Mouse (Mus musculus): ENCODE results near the gene Cdk16. TPM values are rescaled to one million over a fixed set of nuclear protein-coding genes. Genes with fewer than 3 reads are reported as not detected.
A peak's percentile ranks its signal among the peaks of the same experiment; 100 is the strongest.
"Not testable (repeated sequence)": the region's sequence is repeated elsewhere in the genome, so short reads cannot be mapped to it uniquely, and the experiment has no call there.

Gene Cdk16
- polyA plus RNA-seq, 1 experiment from 2014 or later = 62.1 TPM

DNA sequence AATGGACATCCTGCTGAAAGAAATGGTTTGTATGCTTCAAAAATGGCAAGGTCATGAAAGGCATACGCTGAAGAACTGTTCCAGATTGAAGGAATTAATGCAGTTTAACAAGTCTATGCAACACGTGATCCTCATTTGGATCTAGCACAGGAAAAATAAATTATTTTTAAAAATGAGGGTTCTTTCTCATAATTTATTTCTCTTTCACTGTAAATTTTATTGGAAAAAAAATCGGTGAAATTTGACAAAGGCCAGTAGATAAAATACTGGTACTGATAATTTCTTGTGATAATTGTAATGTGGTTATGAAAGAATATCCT lies 17.3 kb downstream of the Cdk16 start:
- H3K4me2 ChIP-seq = peak overlapping the region; percentile 62

DNA sequence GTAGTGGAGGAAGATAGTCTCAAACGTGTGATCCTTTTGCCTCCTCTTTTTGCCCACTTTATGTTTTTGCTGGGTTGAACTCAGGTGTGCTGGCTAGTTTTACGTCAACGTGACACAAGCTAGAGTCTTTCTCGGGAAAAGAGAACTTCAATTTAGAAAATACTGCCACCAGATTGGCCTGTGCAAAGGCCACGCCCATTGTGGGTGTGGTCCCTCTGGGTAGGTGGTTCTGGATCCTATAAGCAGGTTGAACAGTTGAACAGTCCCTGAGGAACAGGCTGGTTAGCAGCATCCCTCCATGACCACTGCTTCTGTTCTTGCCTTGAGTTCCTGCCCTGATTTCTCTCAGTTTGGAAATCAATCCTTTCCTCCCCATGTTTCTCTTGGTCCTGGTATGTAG lies 40.9 kb downstream of the Cdk16 start:
- DNase-seq (ENCODE audit: low spot score) (no peak), ATAC-seq (replicated peaks; ENCODE audit: low FRiP score) (no peak)
- Histone ChIP-seq H3K4me3 (ENCODE audit: low read depth, low read length) (no peak overlapping the region), H3K4me2 (no peak overlapping the region), H3K27me3 (replicated peaks; ENCODE audit: control insufficient read depth, insufficient read depth, low read length) (no peaks in the 10 kb centered on the region), H3K9me3 (ENCODE audit: control insufficient read depth, low read length) (no peaks in the 10 kb centered on the region), H3K4me1 (replicated peaks; ENCODE audit: control insufficient read depth, insufficient read depth, low read length) (no peaks in the 10 kb centered on the region), H3K36me3 (ENCODE audit: control insufficient read depth, insufficient read depth, low read length) (no peaks in the 10 kb centered on the region), H3K27ac (ENCODE audit: low read depth, low read length) (no peak overlapping the region), H3K9ac (ENCODE audit: low read depth, low read length) (no peak overlapping the region)
- 74% methylated on average over 5 of the region's 5 CpGs for WGBS

More for the DNA sequence above, 17.3 kb downstream of the Cdk16 start:
- no peaks in the 10 kb centered on the region for H3K27me3 ChIP-seq (replicated peaks; ENCODE audit: control insufficient read depth, insufficient read depth, low read length)
- H3K4me1 ChIP-seq (replicated peaks; ENCODE audit: control insufficient read depth, insufficient read depth, low read length) = no peaks in the 10 kb centered on the region; the same call in 1 of the 2 replicates
- 27% methylated on average over 3 of the region's 3 CpGs for WGBS
- H3K27ac ChIP-seq (ENCODE audit: low read depth, low read length) = no peak overlapping the region; the same call in 1 of the 2 replicates
- no peak for DNase-seq (ENCODE audit: low spot score)
- H3K4me3 ChIP-seq (ENCODE audit: low read depth, low read length) = peak overlapping the region; percentile 65
- no peak for ATAC-seq (replicated peaks; ENCODE audit: low FRiP score)
- H3K36me3 ChIP-seq (ENCODE audit: control insufficient read depth, insufficient read depth, low read length) = no peaks in the 10 kb centered on the region
- no peaks in the 10 kb centered on the region for H3K9me3 ChIP-seq (ENCODE audit: control insufficient read depth, low read length)
- 0 out of 2 replicates have a peak overlapping the region, but pooled peaks have one; percentile 40 for H3K9ac ChIP-seq (ENCODE audit: low read depth, low read length)

GRCm38 (mm10) chrX:20730048-20730447 lies 42.3 kb downstream of the Cdk16 start:
- 37% methylated on average over 10 of the region's 10 CpGs for WGBS
- not testable (repeated sequence) for ATAC-seq (replicated peaks; ENCODE audit: low FRiP score); H3K36me3 ChIP-seq (ENCODE audit: control insufficient read depth, insufficient read depth, low read length); H3K9ac ChIP-seq (ENCODE audit: low read depth, low read length); H3K27ac ChIP-seq (ENCODE audit: low read depth, low read length); H3K9me3 ChIP-seq (ENCODE audit: control insufficient read depth, low read length); H3K27me3 ChIP-seq (replicated peaks; ENCODE audit: control insufficient read depth, insufficient read depth, low read length); H3K4me1 ChIP-seq (replicated peaks; ENCODE audit: control insufficient read depth, insufficient read depth, low read length); H3K4me3 ChIP-seq (ENCODE audit: low read depth, low read length); DNase-seq (ENCODE audit: low spot score)
- H3K4me2 ChIP-seq = peak overlapping the region; percentile 22; the same call in 1 of the 2 replicates

- 80% methylated on average over 4 of the region's 4 CpGs for whole genome bisulfite sequencing
- Histone ChIP-seq H3K9ac (ENCODE audit: low read depth, low read length) (no peak overlapping the region), H3K4me3 (ENCODE audit: low read depth, low read length) (no peak overlapping the region), H3K36me3 (ENCODE audit: control insufficient read depth, insufficient read depth, low read length) (no peaks in the 10 kb centered on the region), H3K4me2 (no peak overlapping the region), H3K27me3 (replicated peaks; ENCODE audit: control insufficient read depth, insufficient read depth, low read length) (no peaks in the 10 kb centered on the region), H3K4me1 (replicated peaks; ENCODE audit: control insufficient read depth, insufficient read depth, low read length) (no peaks in the 10 kb centered on the region), H3K27ac (ENCODE audit: low read depth, low read length) (no peak overlapping the region), H3K9me3 (ENCODE audit: control insufficient read depth, low read length) (no peaks in the 10 kb centered on the region)
- no peak for ATAC-seq (replicated peaks; ENCODE audit: low FRiP score)
- no peak for DNase-seq (ENCODE audit: low spot score)
Observed at GRCm38 (mm10) chrX:20736479-20736878, 48.7 kb downstream of the Cdk16 start.

DNA sequence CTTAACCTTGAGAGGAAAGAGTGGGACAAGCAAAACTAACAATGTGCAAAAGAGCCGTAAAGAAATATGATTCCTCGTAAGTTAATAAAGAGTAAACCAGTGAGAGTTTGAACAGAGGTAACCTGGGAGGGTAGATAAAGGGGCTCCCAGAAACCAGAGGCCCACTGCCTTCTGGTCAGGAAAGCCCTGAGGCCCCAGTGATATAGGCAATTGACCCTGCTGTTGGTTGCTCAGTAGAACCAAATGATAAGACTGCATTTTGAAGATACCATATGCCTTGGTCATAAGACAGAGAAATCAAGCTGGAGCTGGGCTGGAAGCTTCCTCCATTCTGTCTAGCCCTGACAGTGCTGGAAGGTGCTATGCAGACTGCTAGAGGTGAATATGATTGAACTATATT lies 61.1 kb downstream of the Cdk16 start:
- Histone ChIP-seq H3K27me3 (replicated peaks; ENCODE audit: control insufficient read depth, insufficient read depth, low read length) (no peaks in the 10 kb centered on the region), H3K4me3 (ENCODE audit: low read depth, low read length) (no peak overlapping the region), H3K4me1 (replicated peaks; ENCODE audit: control insufficient read depth, insufficient read depth, low read length) (no peaks in the 10 kb centered on the region), H3K4me2 (no peak overlapping the region; the same call in 1 of the 2 replicates), H3K9me3 (ENCODE audit: control insufficient read depth, low read length) (no peaks in the 10 kb centered on the region), H3K27ac (ENCODE audit: low read depth, low read length) (no peak overlapping the region), H3K9ac (ENCODE audit: low read depth, low read length) (no peak overlapping the region), H3K36me3 (ENCODE audit: control insufficient read depth, insufficient read depth, low read length) (no peaks in the 10 kb centered on the region)
- 77% methylated on average over 2 of the region's 2 CpGs for WGBS
- DNase-seq (ENCODE audit: low spot score) (no peak), ATAC-seq (replicated peaks; ENCODE audit: low FRiP score) (peak; percentile 91)

Other genes starting within 250 kb of the Cdk16 start
- gene Rgn, start 138.2 kb upstream of the Cdk16 start, polyA plus RNA-seq (2014; fragmentation: Nextera tagmentation; extraction: Ambion mirVana) = 25.9 and 32.5 TPM in 2 replicates
- 65.5 and 67.3 TPM in 2 replicates for gene Rbm10, start 70.5 kb upstream of the Cdk16 start, polyA plus RNA-seq (2014; fragmentation: Nextera tagmentation; extraction: Ambion mirVana)
- gene Ndufb11, start 70.3 kb upstream of the Cdk16 start, polyA plus RNA-seq (2014; fragmentation: Nextera tagmentation; extraction: Ambion mirVana) = 188 and 209 TPM in 2 replicates
- 189 and 203 TPM in 2 replicates for gene Uba1, start 29.6 kb upstream of the Cdk16 start, polyA plus RNA-seq (2014; fragmentation: Nextera tagmentation; extraction: Ambion mirVana)
- gene Usp11, start 16.0 kb downstream of the Cdk16 start, polyA plus RNA-seq (2014; fragmentation: Nextera tagmentation; extraction: Ambion mirVana) = 33.0 and 36.3 TPM in 2 replicates
- 83.7 and 84.4 TPM in 2 replicates for gene Araf, start 109.9 kb downstream of the Cdk16 start, polyA plus RNA-seq (2014; fragmentation: Nextera tagmentation; extraction: Ambion mirVana)
- gene Timp1, start 182.2 kb downstream of the Cdk16 start, polyA plus RNA-seq (2014; fragmentation: Nextera tagmentation; extraction: Ambion mirVana) = 8.8 and 10.6 TPM in 2 replicates
- 0.48 and 0.60 TPM in 2 replicates for gene Syn1, start 233.1 kb downstream of the Cdk16 start, polyA plus RNA-seq (2014; fragmentation: Nextera tagmentation; extraction: Ambion mirVana)
- gene Cfp, start 243.6 kb downstream of the Cdk16 start, polyA plus RNA-seq (2014; fragmentation: Nextera tagmentation; extraction: Ambion mirVana) = 11.5 and 12.0 TPM in 2 replicates